Mouse (Mus musculus) heart, embryonic 14.5 days (tissue): Measurements from ENCODE around the gene Trim69. TPM values are rescaled to one million over a fixed set of nuclear protein-coding genes. Genes with fewer than 3 reads are reported as not detected.

ENCODE experiments used
- ATAC-seq: fragments of 200-750 bp; cut with Nextera tagmentation; 2 replicates; pipeline ENCODE4 v1.8.0; 2017; ENCODE audit warnings: low read depth, moderate TSS enrichment; ENCODE audit not compliant: insufficient number of reproducible peaks, insufficient read depth, low FRiP score
- H3K27ac ChIP-seq, 2 experiments: fragments of 200-500 bp in 1 of 2; fragments of 300-500 bp in 1 of 2; sonication (generic) in 1 of 2; replicated peaks in 1 of 2; 2 replicates each; pipeline ENCODE4 v1.5.1; 2012 to 2014; ENCODE audit warnings: low read depth in 2 of 2, low read length in 2 of 2, control low read depth in 1 of 2, mild to moderate bottlenecking in 1 of 2, mixed read lengths in 1 of 2; ENCODE audit not compliant: control insufficient read depth in 1 of 2, insufficient read depth in 1 of 2
- H3K27me3 ChIP-seq: fragments of 300-500 bp; sonication (generic); 2 replicates; pipeline ENCODE4 v1.6.1; 2014; ENCODE audit warnings: mild to moderate bottlenecking, low read length, control low read depth; ENCODE audit not compliant: control insufficient read depth, insufficient read depth
- H3K36me3 ChIP-seq: fragments of 300-500 bp; sonication (generic); 2 replicates; pipeline ENCODE4 v1.6.1; 2014; ENCODE audit warnings: mild to moderate bottlenecking, control low read depth, low read length, mixed read lengths; ENCODE audit not compliant: control insufficient read depth, insufficient read depth
- H3K4me1 ChIP-seq, 2 experiments: fragments of 200-500 bp in 1 of 2; fragments of 300-500 bp in 1 of 2; sonication (generic) in 1 of 2; 2 replicates each; pipeline ENCODE4 v1.6.1; 2012 to 2014; ENCODE audit warnings: low read length in 2 of 2, control low read depth in 1 of 2, mixed read lengths in 1 of 2; ENCODE audit not compliant: control insufficient read depth in 2 of 2, insufficient read depth in 2 of 2
- H3K4me2 ChIP-seq: fragments of 300-500 bp; sonication (generic); 2 replicates; pipeline ENCODE4 v1.6.1; 2014; ENCODE audit warnings: mild to moderate bottlenecking, low read length
- H3K4me3 ChIP-seq, 2 experiments: fragments of 200-500 bp in 1 of 2; fragments of 300-500 bp in 1 of 2; sonication (generic) in 1 of 2; 2 replicates each; pipeline ENCODE4 v1.5.1; 2012 to 2014; ENCODE audit warnings: low read length in 2 of 2, mild to moderate bottlenecking in 2 of 2, control low read depth in 1 of 2, low read depth in 1 of 2, moderate library complexity in 1 of 2; ENCODE audit not compliant: control insufficient read depth in 1 of 2, insufficient read depth in 1 of 2
- H3K9ac ChIP-seq: fragments of 300-500 bp; sonication (generic); 2 replicates; pipeline ENCODE4 v1.6.1; 2014; ENCODE audit warnings: mild to moderate bottlenecking, low read length
- H3K9me3 ChIP-seq: fragments of 300-500 bp; sonication (generic); 2 replicates; pipeline ENCODE4 v1.6.1; 2016; ENCODE audit warnings: low read length, control low read depth; ENCODE audit not compliant: control insufficient read depth
- WGBS: fragments of 180-500 bp; shearing (Covaris S2); extraction: QIAGEN DNeasy Blood & Tissue Kit; methylation state at CpG from one replicate; pipeline ENCODE4 v1.1.7; 2014; 5-methylcytosine and 5-hydroxymethylcytosine counted together
- polyA plus RNA-seq: library from polyadenylated mRNA; unstranded; fragments of >200 nt; fragmentation: Nextera tagmentation; extraction: Ambion mirVana; gene quantifications from 2 replicates; pipeline ENCODE4 v1.2.1, GENCODE M21; 2014

Trim69 gene
- polyA plus RNA-seq, 1 experiment from 2014 or later: 0.15 TPM

DNA sequence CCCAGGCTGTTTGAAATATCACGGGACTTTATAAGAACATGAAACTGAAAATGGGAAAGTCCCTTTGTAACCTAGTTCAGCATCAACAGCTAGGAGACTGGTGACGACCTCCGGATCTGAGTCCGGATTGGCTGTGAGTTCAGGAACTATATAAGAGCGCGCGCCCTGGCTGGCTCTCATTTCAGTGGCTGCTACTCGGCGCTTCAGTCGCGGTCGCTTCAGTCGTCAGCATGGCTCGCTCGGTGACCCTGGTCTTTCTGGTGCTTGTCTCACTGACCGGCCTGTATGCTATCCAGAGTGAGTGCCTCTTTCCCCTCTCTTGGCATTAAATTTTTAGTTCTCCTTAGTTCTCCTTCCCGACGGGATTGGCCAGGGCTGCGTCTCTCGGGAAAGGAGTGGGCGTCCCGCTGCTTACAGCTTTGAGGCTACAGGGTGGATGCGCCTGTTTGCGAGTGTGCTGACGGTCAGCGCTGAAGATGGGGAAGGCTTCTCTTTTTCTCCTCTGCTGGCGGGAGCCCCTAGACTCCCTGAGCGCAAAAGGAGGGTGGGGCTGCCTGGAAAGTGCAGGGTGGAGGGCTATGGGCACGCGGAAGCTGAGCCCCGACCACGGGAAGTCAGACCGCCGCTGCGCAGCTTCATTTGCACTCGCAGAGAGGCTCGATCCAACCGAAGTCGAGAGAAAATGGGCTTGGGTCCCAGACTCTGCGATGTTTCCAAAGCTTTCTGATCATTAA is 12.8 kb upstream of the Trim69 start, which contains the start of gene B2m:
TSS of gene B2m (plus strand) at position 179 of the 734 bp plus-strand sequence.
- peak within 1 kb of the TSS; percentile 68 for H3K4me2 ChIP-seq
- H3K4me1 ChIP-seq: peaks cover 0 to 19% of the 10 kb centered on the region in 2 experiments; a peak in 1 of 4 replicates
- H3K9me3 ChIP-seq: no peaks in the 10 kb centered on the region
- ATAC-seq: peak; percentile 94
- H3K27ac ChIP-seq: peak within 1 kb of the TSS; percentile 79
- no peaks in the 10 kb centered on the region for H3K27me3 ChIP-seq
- peak within 1 kb of the TSS; percentile 82 for H3K9ac ChIP-seq
- peak within 1 kb of the TSS; percentile 55 to 80 for H3K4me3 ChIP-seq
- H3K36me3 ChIP-seq: peaks cover 13% of the 10 kb centered on the region
- WGBS: under 1% methylated on average over 40 of the region's 40 CpGs

DNA sequence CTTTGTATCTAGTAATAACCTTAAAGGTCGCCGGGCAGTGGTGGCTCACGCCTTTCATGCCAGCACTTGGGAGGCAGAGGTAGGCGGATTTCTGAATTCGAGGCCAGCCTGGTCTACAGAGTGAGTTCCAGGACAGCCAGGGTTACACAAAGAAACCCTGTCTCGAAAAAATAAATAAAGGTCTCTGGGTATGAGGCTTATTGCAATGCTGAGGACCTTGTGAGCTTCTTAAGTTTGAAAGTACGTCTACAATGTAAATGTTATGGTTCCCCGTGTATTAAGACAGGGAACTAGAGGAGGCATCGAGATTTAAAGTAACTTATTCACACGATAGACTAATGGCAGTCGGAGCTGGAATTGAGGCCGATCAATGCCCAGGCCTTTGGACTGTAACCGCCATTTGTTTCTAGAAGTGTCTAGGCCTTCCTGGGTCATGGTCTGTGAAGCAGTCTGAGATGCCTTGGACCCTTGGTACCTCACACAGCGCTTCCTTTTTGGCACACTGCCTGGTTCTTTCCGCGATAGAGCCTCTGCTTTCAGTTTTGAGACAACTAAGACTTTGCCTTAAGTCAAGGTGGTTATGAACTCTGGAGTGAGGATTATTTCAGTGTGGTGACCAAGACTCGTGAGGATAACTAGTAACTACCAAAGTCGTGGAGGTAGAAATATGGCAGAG is 12.1 kb upstream of the Trim69 start:
- ATAC-seq: no peak
- Histone ChIP-seq H3K27me3 (no peaks in the 10 kb centered on the region), H3K9me3 (no peaks in the 10 kb centered on the region), H3K4me1 (peaks cover 0 to 19% of the 10 kb centered on the region in 2 experiments; a peak in 1 of 4 replicates), H3K4me3 (peak overlapping the region; percentile 55 to 80), H3K27ac (peak overlapping the region; percentile 79; a peak in 2 of 4 replicates), H3K36me3 (peaks cover 17% of the 10 kb centered on the region), H3K4me2 (peak overlapping the region; percentile 68), H3K9ac (peak overlapping the region; percentile 82)
- 36% methylated on average over 18 of the region's 18 CpGs for WGBS

DNA sequence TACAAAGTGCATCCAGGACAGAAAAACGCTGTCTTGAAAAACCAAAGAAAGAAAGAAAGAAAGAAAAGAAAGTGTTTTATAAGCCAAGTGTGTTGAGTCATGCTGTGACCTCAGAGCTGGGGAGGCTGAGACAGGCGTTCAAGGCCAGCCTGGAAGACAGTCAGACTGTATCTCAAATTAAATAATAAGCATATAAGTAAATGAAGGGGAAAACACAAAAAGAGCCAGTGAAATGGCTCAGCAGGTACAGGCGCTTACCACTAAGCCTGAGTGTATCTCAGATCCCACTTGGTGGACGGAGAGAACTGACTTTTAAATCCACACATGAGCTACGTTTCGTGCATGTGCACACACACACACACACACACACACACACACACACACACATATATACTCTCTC is 11.2 kb upstream of the Trim69 start:
- H3K4me2 ChIP-seq: peak overlapping the region; percentile 68
- H3K27ac ChIP-seq: no peak overlapping the region
- H3K4me3 ChIP-seq: no peak overlapping the region
- ATAC-seq: no peak
- no peaks in the 10 kb centered on the region for H3K27me3 ChIP-seq
- WGBS: 89% methylated on average over 6 of the region's 6 CpGs
- peaks cover 17% of the 10 kb centered on the region for H3K36me3 ChIP-seq
- no peaks in the 10 kb centered on the region for H3K9me3 ChIP-seq
- peaks cover 0 to 19% of the 10 kb centered on the region in 2 experiments; a peak in 1 of 4 replicates for H3K4me1 ChIP-seq
- no peak overlapping the region for H3K9ac ChIP-seq

DNA sequence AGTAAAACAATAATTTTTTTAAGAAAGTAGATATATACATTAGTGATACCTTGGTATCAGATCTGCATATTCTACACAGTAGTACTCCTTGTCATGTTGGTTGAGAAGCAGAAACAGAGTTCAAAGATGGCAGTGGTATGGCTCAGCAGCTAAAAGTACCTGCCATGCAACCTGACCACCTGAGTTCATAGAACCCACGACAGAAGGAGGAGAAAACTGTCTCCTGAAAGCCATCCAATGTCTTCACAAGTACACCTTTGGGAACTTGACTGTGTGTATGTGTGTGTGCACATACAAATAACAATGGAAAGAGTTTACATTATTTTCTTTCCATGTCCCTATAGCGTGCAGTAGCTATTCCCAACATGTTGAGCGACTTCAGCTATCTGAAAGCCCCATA is 10.8 kb upstream of the Trim69 start:
- H3K27ac ChIP-seq: no peak overlapping the region
- peaks cover 17% of the 10 kb centered on the region for H3K36me3 ChIP-seq
- H3K4me3 ChIP-seq: no peak overlapping the region
- peaks cover 0 to 19% of the 10 kb centered on the region in 2 experiments; a peak in 1 of 4 replicates for H3K4me1 ChIP-seq
- no peaks in the 10 kb centered on the region for H3K9me3 ChIP-seq
- H3K9ac ChIP-seq: no peak overlapping the region
- peak overlapping the region; percentile 68; the same call in 1 of the 2 replicates for H3K4me2 ChIP-seq
- 71% methylated on average over 3 of the region's 3 CpGs for WGBS
- ATAC-seq: no peak
- no peaks in the 10 kb centered on the region for H3K27me3 ChIP-seq

GRCm38 (mm10) chr2:122151221-122151620 is 9.3 kb upstream of the Trim69 start:
- H3K36me3 ChIP-seq: peaks cover 17% of the 10 kb centered on the region
- ATAC-seq: no peak
- H3K27ac ChIP-seq: no peak overlapping the region
- 94% methylated on average over 1 of the region's 1 CpGs for WGBS
- no peak overlapping the region for H3K4me2 ChIP-seq
- H3K27me3 ChIP-seq: no peaks in the 10 kb centered on the region
- H3K4me1 ChIP-seq: peaks cover 0 to 19% of the 10 kb centered on the region in 2 experiments; a peak in 1 of 4 replicates
- no peak overlapping the region for H3K9ac ChIP-seq
- H3K4me3 ChIP-seq: no peak overlapping the region
- H3K9me3 ChIP-seq: no peaks in the 10 kb centered on the region

- Histone ChIP-seq H3K4me2 (no peak overlapping the region), H3K9me3 (no peaks in the 10 kb centered on the region), H3K27me3 (no peaks in the 10 kb centered on the region), H3K27ac (no peak overlapping the region), H3K9ac (no peak overlapping the region), H3K4me3 (no peak overlapping the region), H3K36me3 (peaks cover 17% of the 10 kb centered on the region), H3K4me1 (peaks cover 0 to 11% of the 10 kb centered on the region in 2 experiments; a peak in 1 of 4 replicates)
- 71% methylated on average over 3 of the region's 3 CpGs for WGBS
- ATAC-seq: no peak
Observed at GRCm38 (mm10) chr2:122152850-122153249, 7.7 kb upstream of the Trim69 start.

- no peaks in the 10 kb centered on the region for H3K9me3 ChIP-seq
- peaks cover 0 to 14% of the 10 kb centered on the region in 2 experiments; a peak in 2 of 4 replicates for H3K4me1 ChIP-seq
- H3K4me3 ChIP-seq: no peak overlapping the region
- ATAC-seq: no peak
- H3K27ac ChIP-seq: no peak overlapping the region
- no peaks in the 10 kb centered on the region for H3K27me3 ChIP-seq
- H3K9ac ChIP-seq: no peak overlapping the region
- no peak overlapping the region for H3K4me2 ChIP-seq
- WGBS: 73% methylated on average over 6 of the region's 7 CpGs
- peaks cover 17% of the 10 kb centered on the region for H3K36me3 ChIP-seq
Observed at GRCm38 (mm10) chr2:122153681-122154365, 6.7 kb upstream of the Trim69 start.
